Mouse (Mus musculus) forebrain, postnatal 0 days (tissue): Measurements from ENCODE around the gene Dnm2. TPM values are rescaled to one million over a fixed set of nuclear protein-coding genes. Genes with fewer than 3 reads are reported as not detected.

Source experiments
- ATAC-seq: fragments of 200-750 bp; cut with Nextera tagmentation; 2 replicates; pipeline ENCODE4 v1.8.0; 2017; ENCODE audit warnings: mild to moderate bottlenecking, moderate library complexity
- DNase-seq: peaks from one replicate; pipeline ENCODE4 v3.0.0-alpha.2; 2015
- H3K27ac ChIP-seq: fragments of 300-500 bp; sonication (generic); 2 replicates; pipeline ENCODE4 v1.5.1; 2014; ENCODE audit warnings: low read depth, mild to moderate bottlenecking, antibody characterized with exemption, low read length, moderate library complexity, mixed read lengths
- H3K27me3 ChIP-seq: fragments of 300-500 bp; sonication (generic); 2 replicates; pipeline ENCODE4 v1.6.1; 2014; ENCODE audit warnings: mild to moderate bottlenecking, low read length, mixed read lengths; ENCODE audit not compliant: insufficient read depth
- H3K36me3 ChIP-seq: fragments of 300-500 bp; sonication (generic); 2 replicates; pipeline ENCODE4 v1.6.1; 2014; ENCODE audit warnings: mild to moderate bottlenecking, moderate library complexity; ENCODE audit not compliant: insufficient read depth
- H3K4me1 ChIP-seq: fragments of 300-500 bp; sonication (generic); 2 replicates; pipeline ENCODE4 v1.6.1; 2014; ENCODE audit warnings: antibody characterized with exemption; ENCODE audit not compliant: insufficient read depth
- H3K4me2 ChIP-seq: fragments of 300-500 bp; sonication (generic); 2 replicates; pipeline ENCODE4 v1.6.1; 2014; ENCODE audit warnings: low read depth, mild to moderate bottlenecking, moderate library complexity
- H3K4me3 ChIP-seq: fragments of 300-500 bp; sonication (generic); 2 replicates; pipeline ENCODE4 v1.5.1; 2014; ENCODE audit warnings: low read depth, low read length, mixed read lengths
- H3K9ac ChIP-seq: fragments of 300-500 bp; sonication (generic); 2 replicates; pipeline ENCODE4 v1.6.1; 2014; ENCODE audit warnings: mild to moderate bottlenecking
- H3K9me3 ChIP-seq: fragments of 300-500 bp; sonication (generic); 2 replicates; pipeline ENCODE4 v1.6.1; 2016; ENCODE audit warnings: low read length
- CTCF ChIP-seq: sonication (generic); IDR thresholded peaks from 2 replicates; pipeline ENCODE4 v1.5.1; 2016; ENCODE audit warnings: antibody characterized with exemption, control low read depth, low read depth
- WGBS: fragments of 180-500 bp; shearing (Covaris S2); extraction: QIAGEN DNeasy Blood & Tissue Kit; methylation state at CpG from one replicate; pipeline ENCODE4 v1.1.7; 2014; 5-methylcytosine and 5-hydroxymethylcytosine counted together
- polyA plus RNA-seq: library from polyadenylated mRNA; unstranded; fragments of >200 nt; fragmentation: Nextera tagmentation; extraction: Ambion mirVana; gene quantifications from 2 replicates; pipeline ENCODE4 v1.2.1, GENCODE M21; 2015
- total RNA-seq: library from RNA; depleted of rRNA; stranded (reverse); fragments of >200 nt; gene quantifications from 2 replicates; pipeline ENCODE4 v1.2.3, GENCODE M21; 2014; rRNA removed

Dnm2 gene
- 65.6 and 68.5 TPM in 2 replicates for total RNA-seq
- polyA plus RNA-seq = 56.0 and 64.0 TPM in 2 replicates

- peak within 1 kb of the TSS; percentile 89 for H3K9ac ChIP-seq
- DNase-seq = peak; percentile 99
- peaks cover 11% of the 10 kb centered on the region for H3K36me3 ChIP-seq
- 2% methylated on average over 82 of the region's 82 CpGs for WGBS
- peak within 1 kb of the TSS; percentile 83 for H3K4me3 ChIP-seq
- no peaks in the 10 kb centered on the region for H3K27me3 ChIP-seq
- peaks cover 15% of the 10 kb centered on the region for H3K4me1 ChIP-seq
- no peak for TF ChIP-seq CTCF
- peak; percentile 99 for ATAC-seq
- no peaks in the 10 kb centered on the region for H3K9me3 ChIP-seq
- peak within 1 kb of the TSS; percentile 94 for H3K4me2 ChIP-seq
- H3K27ac ChIP-seq = peak within 1 kb of the TSS; percentile 82
These were observed at the start of gene Dnm2 for GRCm38 (mm10) chr9:21424631-21425555. Dnm2 (plus strand) TSS chr9:21424908.

GRCm38 (mm10) chr9:21379195-21379594 lies 45.5 kb upstream of the Dnm2 start:
- no peak overlapping the region for H3K27ac ChIP-seq
- WGBS = 83% methylated on average over 3 of the region's 3 CpGs
- no peak overlapping the region for H3K9ac ChIP-seq
- H3K9me3 ChIP-seq = no peaks in the 10 kb centered on the region
- no peak for DNase-seq
- no peak for ATAC-seq
- peaks cover 5% of the 10 kb centered on the region; the same call in 1 of the 2 replicates for H3K36me3 ChIP-seq
- H3K4me1 ChIP-seq = no peaks in the 10 kb centered on the region
- TF ChIP-seq CTCF = no peak
- H3K4me2 ChIP-seq = no peak overlapping the region
- H3K27me3 ChIP-seq = no peaks in the 10 kb centered on the region
- H3K4me3 ChIP-seq = no peak overlapping the region

GRCm38 (mm10) chr9:21380868-21381267 lies 43.8 kb upstream of the Dnm2 start:
- H3K9me3 ChIP-seq = no peaks in the 10 kb centered on the region
- H3K9ac ChIP-seq = no peak overlapping the region
- no peak for TF ChIP-seq CTCF
- no peaks in the 10 kb centered on the region for H3K27me3 ChIP-seq
- H3K4me3 ChIP-seq = no peak overlapping the region
- no peak overlapping the region for H3K27ac ChIP-seq
- no peak for DNase-seq
- H3K4me2 ChIP-seq = no peak overlapping the region
- H3K4me1 ChIP-seq = no peaks in the 10 kb centered on the region
- ATAC-seq = no peak
- peaks cover 5% of the 10 kb centered on the region; the same call in 1 of the 2 replicates for H3K36me3 ChIP-seq

- DNase-seq (no peak), ATAC-seq (no peak)
- no peaks in the 10 kb centered on the region for H3K9me3 ChIP-seq
- no peaks in the 10 kb centered on the region for H3K27me3 ChIP-seq
- no peak overlapping the region for H3K9ac ChIP-seq
- no peak overlapping the region for H3K4me2 ChIP-seq
- no peak overlapping the region for H3K27ac ChIP-seq
- H3K4me3 ChIP-seq = no peak overlapping the region
- no peak for TF ChIP-seq CTCF
- peaks cover 18% of the 10 kb centered on the region for H3K36me3 ChIP-seq
- H3K4me1 ChIP-seq = no peaks in the 10 kb centered on the region
These were observed 40.7 kb upstream of the Dnm2 start for GRCm38 (mm10) chr9:21383966-21384365.

- H3K9ac ChIP-seq = no peak overlapping the region
- TF ChIP-seq CTCF = no peak
- H3K9me3 ChIP-seq = no peaks in the 10 kb centered on the region
- H3K36me3 ChIP-seq = peaks cover 90% of the 10 kb centered on the region
- H3K4me1 ChIP-seq = no peaks in the 10 kb centered on the region
- 90% methylated on average over 10 of the region's 10 CpGs for WGBS
- no peak overlapping the region for H3K4me2 ChIP-seq
- no peaks in the 10 kb centered on the region for H3K27me3 ChIP-seq
- ATAC-seq (no peak), DNase-seq (no peak)
- no peak overlapping the region for H3K4me3 ChIP-seq
- no peak overlapping the region for H3K27ac ChIP-seq
These were observed 32.0 kb upstream of the Dnm2 start for GRCm38 (mm10) chr9:21392646-21393175.

- H3K36me3 ChIP-seq = peaks cover 94% of the 10 kb centered on the region
- no peaks in the 10 kb centered on the region for H3K4me1 ChIP-seq
- H3K4me3 ChIP-seq = no peak overlapping the region
- no peak for TF ChIP-seq CTCF
- DNase-seq = no peak
- H3K9me3 ChIP-seq = no peaks in the 10 kb centered on the region
- 85% methylated on average over 3 of the region's 3 CpGs for WGBS
- H3K27ac ChIP-seq = no peak overlapping the region
- no peaks in the 10 kb centered on the region for H3K27me3 ChIP-seq
- no peak overlapping the region for H3K4me2 ChIP-seq
- no peak for ATAC-seq
- H3K9ac ChIP-seq = no peak overlapping the region
These were observed 29.0 kb upstream of the Dnm2 start for GRCm38 (mm10) chr9:21395692-21396091.

GRCm38 (mm10) chr9:21397170-21397569 lies 27.5 kb upstream of the Dnm2 start:
- Histone ChIP-seq H3K27me3 (no peaks in the 10 kb centered on the region), H3K9me3 (no peaks in the 10 kb centered on the region), H3K36me3 (peaks cover 96% of the 10 kb centered on the region), H3K4me2 (no peak overlapping the region), H3K27ac (no peak overlapping the region), H3K9ac (no peak overlapping the region), H3K4me3 (no peak overlapping the region), H3K4me1 (no peaks in the 10 kb centered on the region)
- ATAC-seq (no peak), DNase-seq (no peak)
- whole genome bisulfite sequencing = 89% methylated on average over 3 of the region's 3 CpGs
- TF ChIP-seq CTCF = no peak
